Mouse (Mus musculus) E14TG2a.4 (cell line): Measurements from ENCODE around the gene Psme1.

Source experiments
- CTCF ChIP-seq: conservative IDR thresholded peaks from 2 replicates; pipeline ENCODE4 v1.5.1; 2014; ENCODE audit warnings: low read length
- NANOG ChIP-seq: IDR thresholded peaks from 2 replicates; pipeline ENCODE4 v1.6.1; 2014; ENCODE audit warnings: borderline replicate concordance, low read length, mixed read lengths
- POU5F1 ChIP-seq: IDR thresholded peaks from 2 replicates; pipeline ENCODE4 v1.6.1; 2014; ENCODE audit warnings: low read length, borderline replicate concordance

GRCm38 (mm10) chr14:55596036-55596690 is 18.2 kb downstream of the Psme1 start:
- TF ChIP-seq CTCF = no peak
- no peak for TF ChIP-seq NANOG
- no peak for TF ChIP-seq POU5F1
